Mouse (Mus musculus): ENCODE measurements around the gene Dnajb9. TPM values are rescaled to one million over a fixed set of nuclear protein-coding genes. Genes with fewer than 3 reads are reported as not detected.

The Dnajb9 gene
- total RNA-seq, 2 experiments from 2014 or later, result 38.8 to 44.0 TPM

Small RNAs within 50 kb of the gene (microRNA-seq; reads per million reads assigned to microRNA genes)
- not detected for gene Mir5627

Other genes starting within 250 kb of the Dnajb9 start
- 100 to 1,000 TPM; 132 to 142 TPM for gene Pnpla8, start 11.0 kb upstream of the Dnajb9 start, total RNA-seq (2021)
- under 1 TPM; 0.16 to 0.42 TPM for gene Nrcam, start 118.6 kb upstream of the Dnajb9 start, total RNA-seq (2021)

All from heart, postnatal 25 days (tissue).